In the genomic region with DNA sequence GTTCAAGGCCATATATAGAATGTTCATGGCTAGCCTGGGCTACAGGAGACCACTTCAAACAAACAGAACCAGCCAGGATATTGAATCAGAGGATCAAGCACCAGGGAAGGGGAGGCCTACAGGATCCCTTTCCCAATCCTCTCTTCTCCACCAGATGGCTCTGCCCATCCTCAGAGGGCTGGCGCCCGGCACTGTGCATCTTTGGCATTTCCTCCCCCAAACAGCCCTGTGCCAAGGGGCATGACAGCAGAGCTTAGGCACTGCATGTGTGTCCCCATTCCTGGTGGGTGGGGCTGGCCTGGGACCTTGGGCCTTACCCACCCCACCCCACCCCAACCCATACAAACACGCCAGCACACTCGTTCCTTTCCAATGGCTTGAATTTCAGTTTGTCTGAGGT, we compare ENCODE assay signal across 8 mouse cellular contexts. TPM values are rescaled to one million over a fixed set of nuclear protein-coding genes. Genes with fewer than 3 reads are reported as not detected.
DNase-seq lines count a peak whose midpoint lies in the region; ATAC-seq and TF ChIP-seq lines count a peak whose summit lies in the region.

No protein-coding gene starts in this region.

- no peak overlapping the region; the same call in 1 of the 2 replicates for H3K4me3 ChIP-seq in layer of hippocampus, adult 2 months
- no peak overlapping the region for H3K4me3 ChIP-seq in embryonic facial prominence, embryonic 13.5 days
- no peak overlapping the region for H3K4me3 ChIP-seq in liver, postnatal 0 days (ENCODE audit: low read depth, low read length)

- peaks cover 69% of the 10 kb centered on the region for H3K36me3 ChIP-seq in embryonic facial prominence, embryonic 13.5 days
- H3K36me3 ChIP-seq in liver, postnatal 0 days (replicated peaks; ENCODE audit: insufficient read depth, low read length) = no peaks in the 10 kb centered on the region; the same call in 1 of the 2 replicates

- no peaks in the 10 kb centered on the region for H3K9me3 ChIP-seq in embryonic facial prominence, embryonic 13.5 days
- no peaks in the 10 kb centered on the region for H3K9me3 ChIP-seq in liver, postnatal 0 days (ENCODE audit: low read length)

- H3K4me1 ChIP-seq in embryonic facial prominence, embryonic 13.5 days = peaks cover 60% of the 10 kb centered on the region
- peaks cover 6% of the 10 kb centered on the region; the same call in 1 of the 2 replicates for H3K4me1 ChIP-seq in liver, postnatal 0 days (ENCODE audit: insufficient read depth)

- ATAC-seq in embryonic facial prominence, embryonic 13.5 days (ENCODE audit: insufficient number of reproducible peaks, insufficient read depth, low FRiP score, low TSS enrichment, low read depth) = no peak; the same call in 1 of the 2 replicates
- no peak for ATAC-seq in liver, postnatal 0 days

- H3K27ac ChIP-seq in layer of hippocampus, adult 2 months = peak overlapping the region; percentile 75
- H3K27ac ChIP-seq in embryonic facial prominence, embryonic 13.5 days = peak overlapping the region; percentile 72
- H3K27ac ChIP-seq in liver, postnatal 0 days (ENCODE audit: low read depth) = no peak overlapping the region

- H3K27me3 ChIP-seq in embryonic facial prominence, embryonic 13.5 days = no peaks in the 10 kb centered on the region
- H3K27me3 ChIP-seq in liver, postnatal 0 days (ENCODE audit: insufficient read depth, low read length) = no peaks in the 10 kb centered on the region

- peak; percentile 76 for TF ChIP-seq CTCF in layer of hippocampus, adult 2 months (conservative IDR thresholded peaks at IDR 0.05)
- peak; percentile 46 for TF ChIP-seq CTCF in liver, postnatal 0 days (IDR thresholded peaks at IDR 0.05; ENCODE audit: low read depth)

- no peak overlapping the region for H3K4me2 ChIP-seq in embryonic facial prominence, embryonic 13.5 days
- no peak overlapping the region for H3K4me2 ChIP-seq in liver, postnatal 0 days (ENCODE audit: low read depth, low read length)

- 67% methylated on average over 4 of the region's 4 CpGs for WGBS in embryonic facial prominence, embryonic 13.5 days
- 81% methylated on average over 4 of the region's 4 CpGs for WGBS in liver, postnatal 0 days (ENCODE audit: insufficient replicate concordance)

- DNase-seq in adrenal gland, adult 2 months = peak; percentile 85
- DNase-seq in adrenal gland, postnatal 4 days (ENCODE audit: low spot score in 2 of 2) = no peak
- peak in 1 of 2 experiments; percentile 10 for DNase-seq in layer of hippocampus, adult 2 months (ENCODE audit: low spot score in 2 of 2)
- DNase-seq in layer of hippocampus, adult 9-11 months = no peak
- no peak for DNase-seq in liver, postnatal 0 days
- DNase-seq in thymus, postnatal 36 days = no peak
- no peak for DNase-seq in thymus, adult 18-20 months

- TF ChIP-seq EP300 in liver, postnatal 0 days (IDR thresholded peaks at IDR 0.05; ENCODE audit: low read depth) = no peak

- H3K9ac ChIP-seq in embryonic facial prominence, embryonic 13.5 days = 0 out of 2 replicates have a peak overlapping the region, but pooled peaks have one; percentile 57
- no peak overlapping the region for H3K9ac ChIP-seq in liver, postnatal 0 days (replicated peaks)

RNA-seq across cellular contexts. Expression of a gene that starts 24.4 kb away (rescaled TPM):
- total RNA-seq in adrenal gland, adult 2 months (2021) = 10 to 100 TPM in 1 of 2 experiments, 1 to 10 TPM in 1; 6.0 to 12.9 TPM
- polyA plus RNA-seq in adrenal gland, adult 2 months (2012; rRNA removed) = 43.4 and 52.4 TPM in 2 replicates
- total RNA-seq in adrenal gland, postnatal 4 days (2021) = 10 to 100 TPM; 28.8 to 32.9 TPM
- total RNA-seq in layer of hippocampus, adult 2 months (2021) = 1 to 10 TPM; 2.1 to 2.3 TPM
- 16.7 and 17.4 TPM in 2 replicates for polyA plus RNA-seq in embryonic facial prominence, embryonic 13.5 days (2015; fragmentation: Nextera tagmentation; extraction: Ambion mirVana)
- 1.8 and 2.9 TPM in 2 replicates for polyA plus RNA-seq in liver, postnatal 0 days (2015; fragmentation: Nextera tagmentation; extraction: Ambion mirVana)
